Comparison of ENCODE assay signal across 12 mouse cellular contexts in the genomic region with DNA sequence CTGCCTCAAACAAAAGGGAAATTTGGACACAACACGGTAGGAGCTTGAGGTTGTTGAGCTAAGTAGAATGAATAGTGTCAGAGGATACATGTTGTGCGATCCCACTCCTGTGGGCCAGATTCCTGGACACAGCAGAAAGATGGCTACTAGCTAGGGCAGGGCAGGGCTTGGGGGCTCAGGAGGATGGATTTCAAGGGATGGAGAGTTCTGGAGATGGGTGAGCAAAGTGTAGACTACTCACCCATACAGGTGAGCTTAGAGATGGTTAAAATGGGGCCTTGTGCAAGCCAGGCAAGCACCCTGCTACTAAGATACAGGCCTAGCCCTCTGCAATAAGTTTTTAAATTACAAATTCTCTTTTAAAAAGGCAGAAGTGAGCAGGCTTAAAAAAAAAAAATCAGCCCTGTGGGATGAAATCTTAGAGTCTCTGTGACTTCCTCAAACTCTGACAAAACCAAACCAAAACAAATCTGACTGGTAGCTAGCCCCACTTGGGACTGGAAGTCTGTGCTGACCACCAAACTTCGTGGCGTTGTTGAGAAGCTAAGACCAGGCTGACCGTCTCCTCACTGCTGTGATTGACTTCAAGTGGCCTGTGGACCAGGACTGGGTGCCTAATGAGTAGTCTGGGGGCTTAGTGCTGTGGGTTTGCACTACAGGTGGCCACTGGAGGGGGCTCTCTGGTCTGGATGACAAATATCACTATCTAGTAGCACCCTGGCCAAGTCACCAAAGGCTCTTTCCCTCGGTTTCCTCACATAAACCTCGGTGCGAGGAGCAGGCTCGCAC. TPM values are rescaled to one million over a fixed set of nuclear protein-coding genes. Genes with fewer than 3 reads are reported as not detected.
DNase-seq lines count a peak whose midpoint lies in the region; ATAC-seq and TF ChIP-seq lines count a peak whose summit lies in the region.
"Had no signal": no experiment of that assay in that cellular context is flagged by ENCODE, and none has a peak within 500 bp of the region (broad histone marks: within the 10 kb centered on the region; RNA-seq: fewer than 3 reads in every experiment).

No protein-coding gene starts in this region.

- WGBS in lung, postnatal 0 days: 78% methylated on average over 9 of the region's 9 CpGs
- 82% methylated on average over 9 of the region's 9 CpGs for WGBS in forebrain, embryonic 10.5 days

- peaks cover 3% of the 10 kb centered on the region; the same call in 1 of the 2 replicates for H3K4me1 ChIP-seq in lung, postnatal 0 days (ENCODE audit: insufficient read depth, low read depth, low read length)
- H3K4me1 ChIP-seq in ES-Bruce4 (ENCODE audit: control insufficient read depth, insufficient read depth, low read length): no peaks in the 10 kb centered on the region
- peaks cover 10% of the 10 kb centered on the region for H3K4me1 ChIP-seq in forebrain, embryonic 10.5 days

- no peak for TF ChIP-seq EP300 in lung, postnatal 0 days (IDR thresholded peaks at IDR 0.05)
- TF ChIP-seq EP300 in ES-Bruce4 (IDR thresholded peaks at IDR 0.05; ENCODE audit: insufficient read depth, low read depth, low read length): no peak

- no peaks in the 10 kb centered on the region for H3K36me3 ChIP-seq in lung, postnatal 0 days (ENCODE audit: insufficient read depth, low read length)
- no peaks in the 10 kb centered on the region for H3K36me3 ChIP-seq in ES-Bruce4 (ENCODE audit: control insufficient read depth, insufficient read depth, low read length, poor library complexity, severe bottlenecking)
- no peaks in the 10 kb centered on the region for H3K36me3 ChIP-seq in forebrain, embryonic 10.5 days (replicated peaks)
- H3K36me3 ChIP-seq: limb, embryonic 10.5 days had no signal

- H3K9ac ChIP-seq in lung, postnatal 0 days (replicated peaks; ENCODE audit: low read depth): no peak overlapping the region
- H3K9ac ChIP-seq in ES-Bruce4 (ENCODE audit: low read depth, poor library complexity, severe bottlenecking): no peak overlapping the region

- H3K27me3 ChIP-seq in lung, postnatal 0 days (replicated peaks; ENCODE audit: insufficient read depth, low read length): no peaks in the 10 kb centered on the region
- no peaks in the 10 kb centered on the region; the same call in 1 of the 2 replicates for H3K27me3 ChIP-seq in ES-Bruce4 (ENCODE audit: control insufficient read depth, insufficient read depth, low read length, poor library complexity, severe bottlenecking)
- H3K27me3 ChIP-seq in forebrain, embryonic 10.5 days (ENCODE audit: poor library complexity, severe bottlenecking): no peaks in the 10 kb centered on the region

- H3K4me2 ChIP-seq in lung, postnatal 0 days (replicated peaks; ENCODE audit: low read depth, low read length): no peak overlapping the region

- no peaks in the 10 kb centered on the region for H3K9me3 ChIP-seq in lung, postnatal 0 days (ENCODE audit: low read length)
- no peaks in the 10 kb centered on the region for H3K9me3 ChIP-seq in ES-Bruce4 (replicated peaks; ENCODE audit: control insufficient read depth, insufficient read depth, low read length, poor library complexity, severe bottlenecking)
- no peaks in the 10 kb centered on the region for H3K9me3 ChIP-seq in forebrain, embryonic 10.5 days
- H3K9me3 ChIP-seq: G1E; limb, embryonic 10.5 days had no signal

- H3K27ac ChIP-seq in lung, postnatal 0 days (ENCODE audit: low read length): no peak overlapping the region
- no peak overlapping the region for H3K27ac ChIP-seq in ES-Bruce4 (ENCODE audit: insufficient read depth, low read length)
- H3K27ac ChIP-seq in forebrain, embryonic 10.5 days: no peak overlapping the region
- H3K27ac ChIP-seq: limb, embryonic 10.5 days had no signal

- H3K4me3 ChIP-seq in lung, postnatal 0 days (ENCODE audit: low read depth, low read length): no peak overlapping the region
- H3K4me3 ChIP-seq in ES-Bruce4 (ENCODE audit: low read depth, low read length): no peak overlapping the region
- H3K4me3 ChIP-seq in forebrain, embryonic 10.5 days: no peak overlapping the region
- H3K4me3 ChIP-seq: limb, embryonic 10.5 days had no signal

- DNase-seq in lung, postnatal 0 days (ENCODE audit: low spot score): peak; percentile 10
- no peak for DNase-seq in lung, adult 18-20 months
- peak; percentile 77 for DNase-seq in induced T-regulatory cell, adult 2 months (ENCODE audit: low read depth)
- DNase-seq in spleen, adult 12 weeks (ENCODE audit: low spot score): peak; percentile 4
- no peak for DNase-seq in kidney, adult 18-20 months
- DNase-seq in forebrain, embryonic 10.5 days (ENCODE audit: extremely low spot score, low spot score): no peak
- no peak for DNase-seq in yolk sac, embryonic 10.5 days (ENCODE audit: low spot score)
- DNase-seq: heart, postnatal 36 days; kidney, adult 11 months had no signal

- no peak for TF ChIP-seq POLR2A in ES-Bruce4 (IDR thresholded peaks at IDR 0.05; ENCODE audit: insufficient read depth, low read length)

- TF ChIP-seq CTCF in lung, postnatal 0 days (IDR thresholded peaks at IDR 0.05): no peak
- peak; percentile 8 for TF ChIP-seq CTCF in ES-Bruce4 (IDR thresholded peaks at IDR 0.05; ENCODE audit: low read depth, low read length)

- ATAC-seq in lung, postnatal 0 days: no peak

RNA-seq across cellular contexts. Expression of a gene that starts 1.3 kb away (rescaled TPM):
- polyA plus RNA-seq in lung, postnatal 0 days (2015; fragmentation: Nextera tagmentation; extraction: Ambion mirVana): 0.39 and 0.40 TPM in 2 replicates
- not detected in 2 replicates for polyA plus RNA-seq in ES-Bruce4 (2011; ENCODE audit: insufficient read depth, insufficient read length, low read depth, missing spikeins)
- 0.11 TPM in 1 of 2 replicates, not detected in the other for polyA plus RNA-seq in forebrain, embryonic 10.5 days (2016; fragmentation: Nextera tagmentation; extraction: Ambion mirVana)
- polyA plus RNA-seq: G1E; limb, embryonic 10.5 days had no signal

RNA-seq across cellular contexts. Expression of a gene that starts 40.9 kb away (rescaled TPM):
- 30.5 and 30.6 TPM in 2 replicates for polyA plus RNA-seq in lung, postnatal 0 days (2015; fragmentation: Nextera tagmentation; extraction: Ambion mirVana)
- polyA plus RNA-seq in ES-Bruce4 (2011; ENCODE audit: insufficient read depth, insufficient read length, low read depth, missing spikeins): 42.3 and 42.7 TPM in 2 replicates
- polyA plus RNA-seq in forebrain, embryonic 10.5 days (2016; fragmentation: Nextera tagmentation; extraction: Ambion mirVana): 43.4 and 44.9 TPM in 2 replicates

RNA-seq across cellular contexts. Expression of a gene that starts 40.9 kb away (rescaled TPM):
- 167 TPM in 2 replicates for polyA plus RNA-seq in lung, postnatal 0 days (2015; fragmentation: Nextera tagmentation; extraction: Ambion mirVana)
- polyA plus RNA-seq in ES-Bruce4 (2011; ENCODE audit: insufficient read depth, insufficient read length, low read depth, missing spikeins): 33.6 and 39.9 TPM in 2 replicates
- polyA plus RNA-seq in forebrain, embryonic 10.5 days (2016; fragmentation: Nextera tagmentation; extraction: Ambion mirVana): 50.1 and 53.0 TPM in 2 replicates

Comparison
In these comparisons a context has a peak if more than half of its experiments do, and no peak if none do; other contexts are left out.
1. DNase-seq: peak in lung, postnatal 0 days (single experiment), induced T-regulatory cell, adult 2 months (single experiment) and spleen, adult 12 weeks (single experiment); none in lung, adult 18-20 months (0 of 2), kidney, adult 18-20 months (single experiment), forebrain, embryonic 10.5 days (single experiment) and yolk sac, embryonic 10.5 days (single experiment).